Mouse (Mus musculus) megakaryocyte, embryonic 14.5 days (primary cell): ENCODE data around the gene Fsd1l.

Experiments used
- FLI1 ChIP-seq: IDR thresholded peaks from 2 replicates; pipeline ENCODE4 v1.6.1; 2012; ENCODE audit warnings: low read length, inconsistent platforms, mixed read lengths
- GATA1 ChIP-seq: IDR thresholded peaks from 3 replicates; pipeline ENCODE4 v1.6.1; 2012; ENCODE audit warnings: mixed read lengths, low read length, inconsistent platforms, borderline replicate concordance

DNA sequence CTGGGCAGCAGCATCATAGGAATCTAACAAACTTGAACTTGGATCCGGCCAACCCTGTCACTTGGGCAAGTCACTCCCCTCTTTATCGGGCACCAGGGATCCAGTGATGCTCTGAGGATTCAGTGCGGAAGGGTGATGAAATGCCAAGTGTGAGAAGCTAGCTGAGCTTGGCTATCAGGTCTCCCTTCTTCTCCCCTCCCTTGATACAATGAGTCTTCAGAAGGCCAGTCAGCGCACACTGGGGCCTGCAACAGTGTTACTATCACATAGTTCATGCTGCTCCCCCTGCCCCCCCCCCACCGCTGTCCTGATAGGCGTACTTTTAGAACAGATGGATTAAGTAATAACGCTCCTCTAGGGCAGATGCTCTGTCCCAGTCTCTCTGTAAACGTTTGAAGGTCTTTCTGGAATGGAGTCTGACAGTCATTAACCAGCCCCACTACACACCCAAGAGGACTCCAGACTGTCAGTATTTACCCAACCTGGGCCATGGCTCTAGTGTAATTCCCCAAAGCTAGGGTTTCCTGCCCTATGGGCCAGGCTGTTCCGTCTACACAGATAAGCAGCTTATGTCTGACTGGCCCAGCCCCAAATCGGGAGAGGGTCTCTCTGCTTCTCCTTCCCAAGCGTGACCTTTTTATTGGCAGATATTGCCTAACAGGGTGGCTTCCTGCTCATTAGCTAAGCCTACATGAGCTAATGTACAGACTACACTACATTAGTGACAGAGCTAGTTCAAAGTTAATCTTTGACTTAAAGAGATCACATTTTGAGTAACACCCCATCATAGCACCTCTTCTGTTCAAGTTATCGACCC, 35.8 kb upstream of the Fsd1l start:
- TF ChIP-seq GATA1 (no peak), FLI1 (no peak)
